In the genomic region with DNA sequence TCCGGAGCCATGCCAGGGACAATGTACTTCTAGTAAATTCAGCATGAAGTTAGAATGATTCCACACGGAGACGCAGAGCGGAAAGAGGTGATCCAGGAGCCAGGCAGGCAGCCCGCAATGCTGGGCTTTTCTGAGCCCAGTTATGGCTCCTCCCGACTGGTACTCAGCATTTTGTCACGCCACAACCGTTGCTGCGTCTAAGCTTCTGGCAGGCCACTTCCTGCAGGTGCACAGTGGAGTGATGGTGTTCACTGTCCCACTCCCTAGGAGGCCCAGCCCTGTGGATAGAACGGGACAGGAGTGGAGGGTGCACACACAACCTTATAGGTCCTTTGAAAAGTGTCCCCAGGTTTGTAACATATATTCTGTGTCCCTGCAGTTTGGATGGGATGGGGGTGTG, we compare ENCODE assay signal across 17 mouse cellular contexts.
DNase-seq lines count a peak whose midpoint lies in the region; ATAC-seq lines count a peak whose summit lies in the region.
"Had no signal": no experiment of that assay in that cellular context is flagged by ENCODE, and none has a peak within 500 bp of the region (broad histone marks: within the 10 kb centered on the region; RNA-seq: fewer than 3 reads in every experiment).

No protein-coding gene starts in this region.

- H3K9me3 ChIP-seq in kidney, embryonic 14.5 days (ENCODE audit: control insufficient read depth, low read length), result no peaks in the 10 kb centered on the region; the same call in 1 of the 2 replicates
- no peaks in the 10 kb centered on the region for H3K9me3 ChIP-seq in stomach, embryonic 15.5 days

- H3K27ac ChIP-seq in kidney, embryonic 14.5 days (ENCODE audit: low read depth, low read length), result peak overlapping the region; percentile 8; the same call in 1 of the 2 replicates
- peak overlapping the region; percentile 89 for H3K27ac ChIP-seq in brown adipose tissue, adult 24 weeks (replicated peaks; ENCODE audit: low read depth, low read length)
- H3K27ac ChIP-seq in stomach, embryonic 15.5 days, result peak overlapping the region; percentile 33; the same call in 1 of the 2 replicates
- H3K27ac ChIP-seq: embryonic facial prominence, embryonic 13.5 days; limb, embryonic 13.5 days; macrophage had no signal

- H3K9ac ChIP-seq in kidney, embryonic 14.5 days (ENCODE audit: low read depth, low read length), result no peak overlapping the region
- H3K9ac ChIP-seq in stomach, embryonic 15.5 days, result no peak overlapping the region
- H3K9ac ChIP-seq: embryonic facial prominence, embryonic 13.5 days; limb, embryonic 13.5 days had no signal

- no peak overlapping the region for H3K4me3 ChIP-seq in kidney, embryonic 14.5 days (ENCODE audit: low read length)
- H3K4me3 ChIP-seq in brown adipose tissue, adult 24 weeks (ENCODE audit: insufficient read depth, low read depth, low read length), result no peak overlapping the region
- no peak overlapping the region for H3K4me3 ChIP-seq in stomach, embryonic 15.5 days (replicated peaks)
- H3K4me3 ChIP-seq: embryonic facial prominence, embryonic 13.5 days; limb, embryonic 13.5 days had no signal

- no peaks in the 10 kb centered on the region for H3K36me3 ChIP-seq in kidney, embryonic 14.5 days (ENCODE audit: control insufficient read depth, insufficient read depth, low read length)
- no peaks in the 10 kb centered on the region for H3K36me3 ChIP-seq in stomach, embryonic 15.5 days
- H3K36me3 ChIP-seq: G1E; limb, embryonic 13.5 days had no signal

- 77% methylated on average over 10 of the region's 10 CpGs for WGBS in kidney, embryonic 14.5 days
- WGBS in stomach, embryonic 15.5 days, result 75% methylated on average over 10 of the region's 10 CpGs

- DNase-seq in gastrocnemius, postnatal 25 days, result peak; percentile 3
- no peak for DNase-seq in gastrocnemius, adult 8-10 months (ENCODE audit: low spot score in 2 of 2)
- no peak for DNase-seq in kidney, postnatal 14 days
- no peak for DNase-seq in yolk sac, embryonic 10.5 days (ENCODE audit: low spot score)
- no peak for DNase-seq in urinary bladder, postnatal 25 days (ENCODE audit: low spot score)
- DNase-seq: cerebellum, adult 8-10 months; kidney, adult 18-20 months; layer of hippocampus, postnatal 36 days had no signal

- ATAC-seq in kidney, embryonic 14.5 days (ENCODE audit: low FRiP score, low TSS enrichment), result no peak
- no peak for ATAC-seq in stomach, embryonic 15.5 days (ENCODE audit: insufficient read depth, low FRiP score, low read depth)
- ATAC-seq: forebrain, embryonic 16.5 days; midbrain, embryonic 16.5 days had no signal

- H3K4me2 ChIP-seq in kidney, embryonic 14.5 days (replicated peaks; ENCODE audit: low read depth, low read length), result no peak overlapping the region
- no peak overlapping the region for H3K4me2 ChIP-seq in stomach, embryonic 15.5 days
- H3K4me2 ChIP-seq: embryonic facial prominence, embryonic 13.5 days; limb, embryonic 13.5 days had no signal

- peaks cover 29% of the 10 kb centered on the region for H3K4me1 ChIP-seq in kidney, embryonic 14.5 days (ENCODE audit: control insufficient read depth, insufficient read depth, low read length)
- H3K4me1 ChIP-seq in brown adipose tissue, adult 24 weeks (ENCODE audit: control insufficient read depth, insufficient read depth, insufficient read length, low read length), result peaks cover 53% of the 10 kb centered on the region
- H3K4me1 ChIP-seq in stomach, embryonic 15.5 days, result peaks cover 19% of the 10 kb centered on the region

- no peaks in the 10 kb centered on the region for H3K27me3 ChIP-seq in kidney, embryonic 14.5 days (ENCODE audit: control insufficient read depth, insufficient read depth, low read length)
- no peaks in the 10 kb centered on the region for H3K27me3 ChIP-seq in stomach, embryonic 15.5 days (replicated peaks)
- H3K27me3 ChIP-seq: embryonic facial prominence, embryonic 13.5 days; limb, embryonic 13.5 days had no signal

Comparison
In these comparisons a context has a peak if more than half of its experiments do, and no peak if none do; other contexts are left out.
1. H3K27ac ChIP-seq: peak in every context shown above with its lines; median percentile 89 in brown adipose tissue, adult 24 weeks; 33 in stomach, embryonic 15.5 days; 8 in kidney, embryonic 14.5 days.